Mouse (Mus musculus): ENCODE measurements around the gene Rasgrf1. TPM values are rescaled to one million over a fixed set of nuclear protein-coding genes. Genes with fewer than 3 reads are reported as not detected.

Rasgrf1 gene
- polyA plus RNA-seq, 1 experiment from 2014 or later = 0.20 TPM

GRCm38 (mm10) chr9:90075336-90075735, 165.6 kb downstream of the Rasgrf1 start:
- no peak overlapping the region for H3K4me2 ChIP-seq (ENCODE audit: low read depth, low read length)
- no peak for ATAC-seq

DNA sequence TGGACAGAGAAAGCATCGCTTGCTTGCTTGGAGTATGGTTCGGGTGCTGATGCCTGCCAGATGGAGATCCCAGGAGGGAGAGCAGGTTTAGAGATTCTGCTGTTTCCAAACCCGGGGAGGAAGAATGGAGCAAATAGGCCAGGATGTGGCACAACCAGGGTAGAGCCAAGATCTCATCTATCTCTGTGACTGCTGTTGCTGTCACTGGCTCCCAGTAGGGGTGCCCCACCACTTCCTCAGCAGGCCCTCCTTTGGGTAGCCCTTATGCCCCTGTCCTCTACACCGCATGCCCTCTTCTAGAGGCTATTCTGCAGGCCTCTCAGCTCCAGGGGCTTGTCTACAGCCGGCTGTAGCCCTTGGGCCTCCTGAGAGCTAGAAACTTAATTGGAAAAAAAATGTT, 166.4 kb downstream of the Rasgrf1 start:
- no peak overlapping the region for H3K4me3 ChIP-seq (ENCODE audit: low read length)
- ATAC-seq = no peak
- WGBS = 83% methylated on average over 5 of the region's 5 CpGs

More at GRCm38 (mm10) chr9:90075336-90075735, 165.6 kb downstream of the Rasgrf1 start:
- H3K27me3 ChIP-seq (replicated peaks; ENCODE audit: control insufficient read depth, insufficient read depth, low read length) = no peaks in the 10 kb centered on the region
- no peaks in the 10 kb centered on the region for H3K36me3 ChIP-seq (ENCODE audit: control insufficient read depth, insufficient read depth, low read length)
- H3K4me1 ChIP-seq (ENCODE audit: control insufficient read depth, insufficient read depth, low read length) = no peaks in the 10 kb centered on the region
- no peaks in the 10 kb centered on the region for H3K9me3 ChIP-seq (ENCODE audit: control insufficient read depth, low read length)
- 74% methylated on average over 4 of the region's 4 CpGs for WGBS
- no peak overlapping the region for H3K27ac ChIP-seq (ENCODE audit: low read length)
- H3K9ac ChIP-seq (ENCODE audit: low read depth, low read length) = no peak overlapping the region
- no peak overlapping the region for H3K4me3 ChIP-seq (ENCODE audit: low read length)

More for the DNA sequence above, 166.4 kb downstream of the Rasgrf1 start:
- Histone ChIP-seq H3K36me3 (ENCODE audit: control insufficient read depth, insufficient read depth, low read length) (no peaks in the 10 kb centered on the region), H3K27ac (ENCODE audit: low read length) (no peak overlapping the region), H3K4me2 (ENCODE audit: low read depth, low read length) (no peak overlapping the region), H3K9ac (ENCODE audit: low read depth, low read length) (no peak overlapping the region), H3K9me3 (ENCODE audit: control insufficient read depth, low read length) (no peaks in the 10 kb centered on the region), H3K4me1 (ENCODE audit: control insufficient read depth, insufficient read depth, low read length) (no peaks in the 10 kb centered on the region), H3K27me3 (replicated peaks; ENCODE audit: control insufficient read depth, insufficient read depth, low read length) (no peaks in the 10 kb centered on the region)

Other genes starting within 250 kb of the Rasgrf1 start
- gene Tmed3, start 204.8 kb upstream of the Rasgrf1 start, polyA plus RNA-seq (2015; fragmentation: Nextera tagmentation; extraction: Ambion mirVana) = 132 and 133 TPM in 2 replicates
- gene Ankrd34c, start 171.4 kb upstream of the Rasgrf1 start, polyA plus RNA-seq (2015; fragmentation: Nextera tagmentation; extraction: Ambion mirVana) = not detected in 2 replicates
- gene Ctsh, start 144.2 kb downstream of the Rasgrf1 start, polyA plus RNA-seq (2015; fragmentation: Nextera tagmentation; extraction: Ambion mirVana) = 56.9 and 59.4 TPM in 2 replicates
- gene Morf4l1, start 204.9 kb downstream of the Rasgrf1 start, polyA plus RNA-seq (2015; fragmentation: Nextera tagmentation; extraction: Ambion mirVana) = 281 and 302 TPM in 2 replicates

Data from intestine, embryonic 16.5 days (tissue).